Mouse (Mus musculus): ENCODE data around the gene 4930451I11Rik. TPM values are rescaled to one million over a fixed set of nuclear protein-coding genes. Genes with fewer than 3 reads are reported as not detected.

The 4930451I11Rik gene
- not detected for total RNA-seq (2021)

DNA sequence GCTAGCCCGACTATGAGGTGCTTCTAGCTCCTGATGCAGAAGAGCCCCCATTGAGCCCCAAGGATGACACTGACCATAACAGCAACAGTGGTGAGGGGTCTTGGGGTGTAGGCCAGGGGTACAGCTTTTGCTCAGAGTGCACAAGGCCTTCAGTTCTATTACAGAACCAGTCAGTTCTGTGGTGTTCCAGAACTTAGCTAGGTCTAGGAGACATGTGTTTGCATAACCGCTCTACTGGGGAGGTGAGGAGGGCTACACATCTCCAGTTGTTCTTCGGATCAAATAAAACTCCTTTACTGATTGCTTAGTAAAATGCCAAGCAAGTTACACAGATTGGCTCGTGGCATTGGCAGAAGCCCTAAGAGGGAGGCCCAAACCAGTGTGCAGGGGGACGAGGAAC is at the start of gene 4930451I11Rik:
TSS of gene 4930451I11Rik (minus strand) at position 101 of the 400 bp plus-strand sequence.
- DNase-seq, result no peak

DNA sequence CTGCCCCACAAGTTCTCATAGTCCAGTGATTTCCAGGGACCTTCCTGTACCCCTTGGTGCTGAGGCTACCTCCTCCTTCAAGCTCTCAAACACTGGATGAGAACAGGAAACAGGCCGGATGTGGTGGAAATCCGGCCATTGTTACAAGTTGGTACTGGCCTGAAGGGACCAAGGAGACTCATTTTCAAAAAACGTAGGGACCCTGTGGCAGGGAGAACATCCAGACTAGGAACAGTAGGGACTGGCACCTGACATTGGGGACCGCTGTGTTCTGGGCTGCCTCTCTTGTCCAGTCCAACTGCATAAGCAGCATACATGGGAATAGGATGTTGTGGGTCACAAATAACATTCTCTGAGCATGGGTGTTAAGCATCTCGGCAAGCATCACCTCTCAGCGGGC is 49.6 kb upstream of the 4930451I11Rik start:
- no peak for DNase-seq

DNA sequence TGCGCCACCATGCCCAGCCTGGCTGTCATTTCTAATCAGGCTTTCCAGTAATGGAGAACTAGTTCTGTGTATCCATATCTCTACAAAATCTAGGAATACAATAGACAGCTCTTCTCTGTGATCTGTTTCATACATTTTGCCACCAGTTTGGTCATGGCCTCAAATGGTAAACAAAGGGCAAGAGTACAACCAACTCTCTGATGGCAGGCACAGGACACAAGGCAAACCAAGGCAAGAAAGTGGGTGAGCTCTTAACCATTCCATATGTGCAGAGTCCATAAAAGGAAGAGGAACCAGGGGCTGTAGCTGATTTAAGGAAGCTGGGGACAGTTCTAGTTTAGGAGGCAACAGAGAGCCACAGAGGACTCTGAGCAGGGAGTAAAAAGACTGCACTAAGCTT is 45.8 kb upstream of the 4930451I11Rik start:
- no peak for DNase-seq

DNA sequence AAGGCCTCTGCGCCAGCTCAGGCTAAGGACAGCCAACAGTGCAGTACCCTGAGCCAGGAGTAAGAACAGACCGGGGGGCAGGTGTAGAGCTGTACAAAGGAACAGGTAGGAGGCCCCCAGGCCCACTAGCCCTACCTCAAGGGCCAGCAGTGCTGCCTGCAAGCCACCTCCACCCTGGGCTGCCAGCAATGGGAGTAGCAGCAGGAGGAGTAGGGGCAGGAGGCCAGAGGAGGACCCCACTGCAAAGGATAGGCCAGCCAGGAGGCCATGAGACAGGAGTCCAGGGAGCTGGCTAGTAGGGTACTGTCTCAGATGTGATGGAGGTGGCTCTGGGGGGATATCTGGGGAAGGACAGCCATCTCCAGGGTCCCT is 39.1 kb upstream of the 4930451I11Rik start:
- no peak for DNase-seq

- DNase-seq, result no peak
Measured at GRCm38 (mm10) chr7:126869780-126870519, 38.5 kb upstream of the 4930451I11Rik start.

DNA sequence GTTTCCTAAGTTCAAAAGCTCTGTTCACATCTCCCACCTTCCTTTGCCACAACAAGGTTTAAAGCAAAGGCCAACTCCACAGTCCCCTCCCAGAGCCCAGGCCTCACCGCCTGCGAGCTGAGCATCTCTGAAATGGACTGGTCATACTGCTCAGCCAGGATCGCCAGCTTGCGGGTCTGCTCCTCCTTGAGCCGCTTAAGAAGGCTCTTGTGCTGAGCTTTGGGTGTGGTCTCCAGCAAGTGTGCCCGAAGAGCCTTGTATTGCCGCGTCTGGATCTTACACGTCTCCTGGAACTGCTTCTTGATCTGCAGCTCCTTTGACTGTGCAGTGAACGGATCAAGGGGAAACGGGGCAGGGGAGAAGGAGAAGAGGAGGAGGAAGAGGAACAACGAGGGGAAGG is 36.6 kb upstream of the 4930451I11Rik start:
- no peak for DNase-seq

DNA sequence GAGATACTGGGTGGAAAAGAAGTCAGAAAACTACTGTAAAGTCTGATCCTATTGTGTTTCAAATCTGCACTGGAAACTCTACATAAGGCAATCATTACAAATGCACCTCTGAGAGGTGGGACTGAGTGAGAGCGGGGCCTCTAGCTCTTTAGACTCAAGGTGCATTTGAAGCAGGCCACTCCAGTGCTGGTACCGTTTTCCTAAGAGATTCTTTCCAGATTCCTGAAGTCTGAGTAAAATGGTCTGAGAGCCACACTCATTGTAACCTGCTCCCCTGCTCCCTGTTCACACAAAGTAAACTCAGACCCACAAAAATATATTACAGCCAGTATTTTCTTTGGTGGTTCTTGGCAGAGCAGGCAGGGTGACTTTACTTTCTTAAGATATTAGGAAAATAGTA is 36.1 kb upstream of the 4930451I11Rik start:
- DNase-seq, result no peak

GRCm38 (mm10) chr7:126863791-126864190 is 32.4 kb upstream of the 4930451I11Rik start:
- no peak for DNase-seq

GRCm38 (mm10) chr7:126862147-126862784 is 30.8 kb upstream of the 4930451I11Rik start, which contains the start of gene Ino80e:
Gene Ino80e (minus strand): TSS chr7:126862377.
- peak; percentile 92 for DNase-seq

- peak; percentile 94 to 95 for DNase-seq
Measured at GRCm38 (mm10) chr7:126861429-126862130, 30.1 kb upstream of the 4930451I11Rik start, which contains the start of gene Hirip3. Gene Hirip3 (plus strand): TSS chr7:126861972.

DNA sequence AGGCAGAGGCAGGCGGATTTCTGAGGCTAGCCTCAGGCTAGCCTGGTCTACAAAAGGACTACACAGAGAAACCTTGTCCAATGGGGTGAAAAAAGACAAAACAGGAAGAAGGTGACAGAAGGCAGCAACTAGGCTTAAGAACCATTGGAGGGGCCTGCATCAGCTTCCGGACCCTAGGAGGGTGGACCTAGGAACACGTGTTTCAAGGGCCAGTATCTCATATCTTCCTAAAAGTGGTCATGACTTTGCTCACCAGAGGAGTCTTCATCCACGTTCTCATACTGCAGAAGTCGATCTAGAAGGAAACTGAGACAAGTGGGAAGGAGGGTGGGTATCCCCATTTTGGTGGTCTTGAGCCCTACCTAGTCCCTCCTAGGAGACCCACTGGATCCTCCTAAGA is 29.5 kb upstream of the 4930451I11Rik start:
- DNase-seq, result no peak

GRCm38 (mm10) chr7:126856741-126857420 is 25.4 kb upstream of the 4930451I11Rik start:
- no peak for DNase-seq

DNA sequence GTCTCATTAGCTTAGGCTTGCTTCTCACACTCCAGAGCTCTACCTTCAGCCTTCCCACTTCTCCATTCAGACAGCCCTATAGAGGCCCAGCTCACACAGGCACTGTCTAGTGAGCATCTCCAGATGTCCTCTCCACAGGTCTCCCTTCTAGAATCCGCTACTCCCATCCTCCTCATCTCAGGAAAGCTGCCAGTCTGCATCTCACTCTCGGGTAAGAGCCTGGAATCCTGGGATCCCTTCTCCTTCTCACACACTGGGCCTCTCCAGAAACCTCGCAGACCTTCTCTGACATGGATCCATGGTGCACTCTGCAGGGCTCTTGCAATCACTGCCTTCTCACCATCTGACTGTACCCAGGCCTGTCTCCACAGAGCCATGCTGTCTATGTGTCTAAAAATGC is 24.2 kb upstream of the 4930451I11Rik start:
- DNase-seq, result no peak

DNA sequence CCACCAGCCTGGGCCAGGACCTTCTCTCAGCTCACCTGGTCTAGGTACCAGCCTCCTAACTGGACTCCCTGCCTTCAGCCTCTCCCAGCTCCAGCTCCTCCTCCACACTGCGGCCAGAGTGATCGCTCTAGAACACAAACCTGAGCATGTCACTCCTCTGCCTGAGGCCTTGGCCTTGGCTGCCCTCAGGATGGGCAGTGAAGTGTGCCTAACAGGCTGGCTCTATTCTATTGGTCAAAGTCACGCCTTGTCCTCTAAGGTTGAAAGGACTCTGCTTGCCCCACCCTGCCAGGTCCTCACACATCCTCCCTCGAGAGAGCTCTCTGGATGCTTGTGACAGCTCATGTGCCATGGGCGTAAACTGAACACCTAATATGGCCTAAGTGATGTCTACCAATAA is 22.0 kb upstream of the 4930451I11Rik start:
- DNase-seq, result no peak

DNA sequence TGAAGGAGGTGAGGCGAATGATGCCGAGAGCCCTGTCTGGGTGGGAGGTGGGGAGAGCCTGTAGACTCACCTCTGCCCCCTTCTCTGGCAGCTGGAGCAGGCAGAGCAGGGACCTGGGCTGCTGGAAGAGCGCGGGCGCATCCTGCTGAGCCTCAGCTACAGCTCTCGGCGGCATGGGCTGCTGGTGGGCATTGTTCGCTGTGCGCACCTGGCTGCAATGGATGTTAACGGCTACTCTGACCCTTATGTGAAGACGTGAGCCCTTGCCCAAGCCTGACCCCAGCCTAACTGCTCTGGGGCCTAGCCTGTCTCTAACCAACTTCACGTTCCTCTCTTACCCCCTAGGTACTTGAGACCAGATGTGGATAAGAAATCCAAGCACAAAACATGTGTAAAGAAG is 19.8 kb upstream of the 4930451I11Rik start:
- no peak for DNase-seq

GRCm38 (mm10) chr7:126850161-126850560 is 18.7 kb upstream of the 4930451I11Rik start:
- DNase-seq, result no peak

DNA sequence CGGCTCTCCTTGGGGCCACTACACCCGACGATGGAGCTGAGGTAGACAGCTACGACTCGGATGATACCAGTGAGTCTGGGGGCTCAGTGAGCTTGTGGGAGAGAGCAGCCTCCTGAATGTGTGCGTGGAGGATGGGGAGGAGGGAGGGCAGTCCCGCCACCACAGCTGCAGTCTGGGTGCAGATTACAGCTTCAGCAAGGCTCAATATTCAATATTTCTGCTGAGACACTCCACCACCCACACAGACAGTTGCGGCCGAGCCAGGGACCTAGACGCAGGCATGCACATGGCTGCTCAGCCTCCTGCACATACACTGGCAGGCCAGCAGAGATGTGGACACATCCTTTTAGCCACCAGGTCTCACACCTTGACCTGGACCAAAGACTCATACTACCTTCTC is 17.4 kb upstream of the 4930451I11Rik start:
- DNase-seq, result no peak

GRCm38 (mm10) chr7:126847421-126848398 is 16.3 kb upstream of the 4930451I11Rik start:
- DNase-seq, result no peak

- no peak for DNase-seq
Measured at GRCm38 (mm10) chr7:126847116-126847420, 15.6 kb upstream of the 4930451I11Rik start, which contains the start of gene Doc2a. Gene Doc2a (plus strand): TSS chr7:126847416.

DNA sequence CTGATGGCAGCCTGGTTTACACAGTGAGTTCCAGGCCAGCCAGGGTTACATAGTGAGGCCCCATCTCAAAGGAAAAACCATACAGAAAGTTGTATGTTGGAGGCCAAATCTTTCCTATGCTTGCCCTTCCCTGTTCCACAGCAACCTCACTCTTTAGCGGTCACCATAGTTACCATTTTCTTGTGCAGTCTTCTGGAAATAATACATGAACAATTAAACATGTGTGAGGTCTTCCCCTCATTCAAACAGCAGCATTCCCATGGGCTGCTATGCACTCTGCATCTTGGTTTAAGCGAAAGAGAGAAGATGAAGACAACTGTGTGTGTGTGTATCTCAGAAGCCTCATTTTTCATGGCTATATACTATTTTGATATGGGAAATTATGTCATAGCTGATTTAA is 14.1 kb upstream of the 4930451I11Rik start:
- no peak for DNase-seq

GRCm38 (mm10) chr7:126843276-126843675 is 11.8 kb upstream of the 4930451I11Rik start:
- no peak for DNase-seq

GRCm38 (mm10) chr7:126833294-126833693 is 1.9 kb upstream of the 4930451I11Rik start:
- DNase-seq, result no peak
